Mouse (Mus musculus): ENCODE measurements around the gene Ankrd44.

DNA sequence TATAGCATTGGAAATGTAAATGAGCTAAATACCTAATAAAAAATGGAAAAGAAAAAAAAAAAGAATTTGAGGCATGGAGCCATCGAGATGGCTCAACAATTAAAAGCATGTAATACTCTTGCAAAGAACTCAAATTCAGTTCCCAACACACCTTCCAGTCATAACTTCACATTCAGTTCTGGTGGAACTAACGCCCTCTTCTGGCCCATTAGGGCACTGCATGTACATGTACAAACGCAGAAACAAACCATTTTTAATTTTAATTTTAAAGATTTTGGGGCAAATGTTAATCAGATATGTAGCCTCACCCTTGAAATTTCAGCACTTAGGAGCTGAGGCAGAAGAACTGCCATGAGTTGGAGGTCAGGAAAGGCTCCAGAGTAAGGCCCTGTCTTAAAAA lies 32.3 kb upstream of the Ankrd44 start:
- TF ChIP-seq POLR2A (IDR thresholded peaks at IDR 0.05; ENCODE audit: low read depth, low read length) (no peak), CTCF (conservative IDR thresholded peaks at IDR 0.05; ENCODE audit: insufficient read depth, insufficient read length, low read depth, low read length) (no peak)
